ENCODE assay signal across 50 mouse cellular contexts in the genomic region with DNA sequence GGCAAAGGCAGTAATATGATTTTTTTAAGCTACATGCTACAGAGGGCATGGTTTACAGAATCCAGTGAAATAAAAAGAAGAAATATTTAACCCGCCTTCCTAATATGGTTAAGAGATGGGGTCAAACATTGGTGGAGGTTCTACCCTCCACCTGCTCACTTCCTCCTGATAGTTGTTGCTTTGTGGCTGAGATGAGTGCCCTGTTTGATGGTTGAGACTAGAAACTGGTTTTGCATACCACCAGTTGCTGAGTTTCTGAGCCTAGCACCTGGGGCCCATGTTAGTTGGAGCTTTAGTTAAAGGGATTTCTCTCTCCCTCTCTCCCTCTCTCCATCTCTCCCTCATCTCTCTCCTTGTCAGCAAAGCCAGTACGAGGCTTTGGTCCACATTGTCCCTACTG. TPM values are rescaled to one million over a fixed set of nuclear protein-coding genes. Genes with fewer than 3 reads are reported as not detected.
"Had no signal": no experiment of that assay in that cellular context is flagged by ENCODE, and none has a peak within 500 bp of the region (broad histone marks: within the 10 kb centered on the region; RNA-seq: fewer than 3 reads in every experiment).

No protein-coding gene starts in this region.

- DNase-seq: heart, postnatal 10 days; heart, postnatal 14 days; heart, postnatal 36 days; heart, postnatal 4 days; kidney, adult 11 months; kidney, adult 18-20 months; kidney, adult 2 months; kidney, adult 8-10 months; kidney, adult 9 months; kidney, postnatal 10 days; kidney, postnatal 14 days; kidney, postnatal 25 days; kidney, postnatal 36 days; kidney, postnatal 4 days; layer of hippocampus, postnatal 36 days had no signal

- H3K36me3 ChIP-seq: heart, embryonic 10.5 days; heart, embryonic 12.5 days; heart, embryonic 13.5 days; heart, embryonic 15.5 days; hindbrain, embryonic 10.5 days; hindbrain, embryonic 12.5 days; hindbrain, embryonic 13.5 days; hindbrain, embryonic 15.5 days; intestine, embryonic 15.5 days; kidney, embryonic 15.5 days had no signal

- H3K4me3 ChIP-seq: heart, embryonic 10.5 days; heart, embryonic 12.5 days; heart, embryonic 13.5 days; heart, embryonic 15.5 days; hindbrain, embryonic 10.5 days; hindbrain, embryonic 12.5 days; hindbrain, embryonic 13.5 days; hindbrain, embryonic 15.5 days; intestine, embryonic 15.5 days; kidney, embryonic 15.5 days; layer of hippocampus, adult 2 months had no signal

- H3K4me2 ChIP-seq: heart, embryonic 11.5 days; heart, embryonic 12.5 days; heart, embryonic 13.5 days; heart, embryonic 15.5 days; hindbrain, embryonic 12.5 days; hindbrain, embryonic 13.5 days; hindbrain, embryonic 14.5 days; hindbrain, embryonic 15.5 days; intestine, embryonic 15.5 days; kidney, embryonic 15.5 days had no signal

- H3K9me3 ChIP-seq: heart, embryonic 10.5 days; heart, embryonic 12.5 days; heart, embryonic 13.5 days; heart, embryonic 15.5 days; hindbrain, embryonic 10.5 days; hindbrain, embryonic 12.5 days; hindbrain, embryonic 13.5 days; hindbrain, embryonic 15.5 days; intestine, embryonic 15.5 days; kidney, embryonic 15.5 days had no signal

- H3K4me1 ChIP-seq: heart, embryonic 10.5 days; heart, embryonic 12.5 days; heart, embryonic 13.5 days; heart, embryonic 15.5 days; hindbrain, embryonic 10.5 days; hindbrain, embryonic 12.5 days; hindbrain, embryonic 13.5 days; hindbrain, embryonic 15.5 days; intestine, embryonic 15.5 days; kidney, embryonic 15.5 days had no signal

- H3K9ac ChIP-seq: heart, embryonic 12.5 days; heart, embryonic 13.5 days; heart, embryonic 15.5 days; hindbrain, embryonic 12.5 days; hindbrain, embryonic 13.5 days; hindbrain, embryonic 14.5 days; hindbrain, embryonic 15.5 days; intestine, embryonic 15.5 days; kidney, embryonic 15.5 days had no signal

- H3K27ac ChIP-seq: heart, embryonic 10.5 days; heart, embryonic 13.5 days; heart, embryonic 15.5 days; hindbrain, embryonic 10.5 days; hindbrain, embryonic 12.5 days; hindbrain, embryonic 13.5 days; hindbrain, embryonic 14.5 days; hindbrain, embryonic 15.5 days; hindbrain, postnatal 0 days; intestine, embryonic 15.5 days; kidney, embryonic 15.5 days; kidney, postnatal 0 days; layer of hippocampus, adult 2 months had no signal

- H3K27me3 ChIP-seq: heart, embryonic 12.5 days; heart, embryonic 13.5 days; heart, embryonic 15.5 days; hindbrain, embryonic 12.5 days; hindbrain, embryonic 13.5 days; hindbrain, embryonic 15.5 days; intestine, embryonic 15.5 days; kidney, embryonic 15.5 days had no signal

RNA-seq across cellular contexts. Expression of gene Tas2r126, which starts 13.0 kb away (rescaled TPM):
- total RNA-seq: heart, adult 8-10 months; heart, postnatal 10 days; heart, postnatal 14 days; heart, postnatal 25 days; heart, postnatal 4 days; hematopoietic stem cell, adult 5-6 weeks; hindbrain, postnatal 0 days; layer of hippocampus, adult 18-20 months; layer of hippocampus, adult 2 months; layer of hippocampus, adult 8-10 months; layer of hippocampus, postnatal 10 days; layer of hippocampus, postnatal 14 days; layer of hippocampus, postnatal 25 days; layer of hippocampus, postnatal 36 days had no signal
- polyA plus RNA-seq: heart, embryonic 10.5 days; heart, embryonic 11.5 days; heart, embryonic 12.5 days; heart, embryonic 13.5 days; heart, embryonic 14.5 days; heart, embryonic 15.5 days; heart, embryonic 16.5 days; heart, postnatal 0 days; hindbrain, embryonic 10.5 days; hindbrain, embryonic 11.5 days; hindbrain, embryonic 12.5 days; hindbrain, embryonic 13.5 days; hindbrain, embryonic 14.5 days; hindbrain, embryonic 15.5 days; hindbrain, embryonic 16.5 days; hindbrain, postnatal 0 days; inflammation-experienced regulatory T-cells, adult 6 months; intestine, embryonic 14.5 days; intestine, embryonic 15.5 days; intestine, embryonic 16.5 days; intestine, postnatal 0 days; kidney, adult 2 months; kidney, embryonic 14.5 days; kidney, embryonic 15.5 days; kidney, embryonic 16.5 days; kidney, postnatal 0 days; large intestine, adult 2 months had no signal

RNA-seq across cellular contexts. Expression of gene Olfr458, which starts 17.6 kb away (rescaled TPM):
- total RNA-seq: heart, adult 8-10 months; heart, postnatal 10 days; heart, postnatal 14 days; heart, postnatal 25 days; heart, postnatal 36 days; heart, postnatal 4 days; hematopoietic stem cell, adult 5-6 weeks; hindbrain, postnatal 0 days; layer of hippocampus, adult 18-20 months; layer of hippocampus, adult 2 months; layer of hippocampus, adult 8-10 months; layer of hippocampus, postnatal 10 days; layer of hippocampus, postnatal 14 days; layer of hippocampus, postnatal 25 days; layer of hippocampus, postnatal 36 days had no signal
- polyA plus RNA-seq: heart, embryonic 11.5 days; heart, embryonic 12.5 days; heart, embryonic 13.5 days; heart, embryonic 14.5 days; heart, embryonic 15.5 days; heart, embryonic 16.5 days; heart, postnatal 0 days; hindbrain, embryonic 10.5 days; hindbrain, embryonic 11.5 days; hindbrain, embryonic 12.5 days; hindbrain, embryonic 13.5 days; hindbrain, embryonic 14.5 days; hindbrain, embryonic 16.5 days; hindbrain, postnatal 0 days; inflammation-experienced regulatory T-cells, adult 6 months; intestine, embryonic 14.5 days; intestine, embryonic 15.5 days; intestine, embryonic 16.5 days; intestine, postnatal 0 days; kidney, adult 2 months; kidney, embryonic 14.5 days; kidney, embryonic 15.5 days; kidney, embryonic 16.5 days; large intestine, adult 2 months had no signal

RNA-seq across cellular contexts. Expression of gene Olfr457, which starts 28.8 kb away (rescaled TPM):
- total RNA-seq: heart, adult 8-10 months; heart, postnatal 10 days; heart, postnatal 14 days; heart, postnatal 25 days; heart, postnatal 36 days; heart, postnatal 4 days; hematopoietic stem cell, adult 5-6 weeks; hindbrain, postnatal 0 days; layer of hippocampus, adult 18-20 months; layer of hippocampus, adult 2 months; layer of hippocampus, adult 8-10 months; layer of hippocampus, postnatal 10 days; layer of hippocampus, postnatal 14 days; layer of hippocampus, postnatal 25 days; layer of hippocampus, postnatal 36 days had no signal
- polyA plus RNA-seq: heart, embryonic 10.5 days; heart, embryonic 11.5 days; heart, embryonic 12.5 days; heart, embryonic 13.5 days; heart, embryonic 15.5 days; heart, embryonic 16.5 days; heart, postnatal 0 days; hindbrain, embryonic 10.5 days; hindbrain, embryonic 11.5 days; hindbrain, embryonic 12.5 days; hindbrain, embryonic 13.5 days; hindbrain, embryonic 14.5 days; hindbrain, embryonic 15.5 days; hindbrain, embryonic 16.5 days; hindbrain, postnatal 0 days; intestine, embryonic 14.5 days; intestine, embryonic 15.5 days; intestine, postnatal 0 days; kidney, adult 2 months; kidney, embryonic 16.5 days; kidney, postnatal 0 days; large intestine, adult 2 months had no signal

RNA-seq across cellular contexts. Expression of gene Olfr456, which starts 39.6 kb away (rescaled TPM):
- total RNA-seq: heart, adult 8-10 months; heart, postnatal 10 days; heart, postnatal 14 days; heart, postnatal 25 days; heart, postnatal 36 days; heart, postnatal 4 days; hematopoietic stem cell, adult 5-6 weeks; hindbrain, postnatal 0 days; layer of hippocampus, adult 18-20 months; layer of hippocampus, adult 2 months; layer of hippocampus, adult 8-10 months; layer of hippocampus, postnatal 10 days; layer of hippocampus, postnatal 14 days; layer of hippocampus, postnatal 25 days; layer of hippocampus, postnatal 36 days had no signal
- polyA plus RNA-seq: heart, embryonic 11.5 days; heart, embryonic 12.5 days; heart, embryonic 13.5 days; heart, embryonic 14.5 days; heart, postnatal 0 days; hindbrain, embryonic 10.5 days; hindbrain, embryonic 11.5 days; hindbrain, embryonic 12.5 days; hindbrain, embryonic 13.5 days; hindbrain, embryonic 14.5 days; hindbrain, embryonic 15.5 days; hindbrain, embryonic 16.5 days; hindbrain, postnatal 0 days; inflammation-experienced regulatory T-cells, adult 6 months; intestine, embryonic 14.5 days; intestine, embryonic 15.5 days; intestine, embryonic 16.5 days; intestine, postnatal 0 days; kidney, adult 2 months; kidney, embryonic 14.5 days; kidney, embryonic 15.5 days; kidney, embryonic 16.5 days; kidney, postnatal 0 days; large intestine, adult 2 months had no signal

RNA-seq across cellular contexts. Expression of gene Tas2r135, which starts 42.1 kb away (rescaled TPM):
- total RNA-seq: heart, postnatal 25 days; hematopoietic stem cell, adult 5-6 weeks; hindbrain, postnatal 0 days; layer of hippocampus, adult 18-20 months; layer of hippocampus, adult 2 months; layer of hippocampus, postnatal 25 days; layer of hippocampus, postnatal 36 days had no signal
- polyA plus RNA-seq: heart, embryonic 10.5 days; heart, embryonic 11.5 days; heart, embryonic 12.5 days; heart, embryonic 13.5 days; heart, embryonic 14.5 days; heart, embryonic 15.5 days; heart, embryonic 16.5 days; heart, postnatal 0 days; hindbrain, embryonic 10.5 days; hindbrain, embryonic 12.5 days; hindbrain, embryonic 13.5 days; hindbrain, embryonic 14.5 days; hindbrain, embryonic 15.5 days; hindbrain, embryonic 16.5 days; hindbrain, postnatal 0 days; inflammation-experienced regulatory T-cells, adult 6 months; intestine, embryonic 15.5 days; intestine, embryonic 16.5 days; intestine, postnatal 0 days; kidney, adult 2 months; kidney, embryonic 14.5 days; kidney, embryonic 15.5 days; kidney, embryonic 16.5 days; kidney, postnatal 0 days; large intestine, adult 2 months had no signal
